Mouse (Mus musculus) kidney, adult 9 months (tissue): ENCODE measurements around the gene Cdh18.
"Not testable (repeated sequence)": the region's sequence is repeated elsewhere in the genome, so short reads cannot be mapped to it uniquely, and the experiment has no call there.

Experiments
- DNase-seq: peaks from one replicate; pipeline ENCODE4 v3.0.0; 2022

Gene Cdh18

DNA sequence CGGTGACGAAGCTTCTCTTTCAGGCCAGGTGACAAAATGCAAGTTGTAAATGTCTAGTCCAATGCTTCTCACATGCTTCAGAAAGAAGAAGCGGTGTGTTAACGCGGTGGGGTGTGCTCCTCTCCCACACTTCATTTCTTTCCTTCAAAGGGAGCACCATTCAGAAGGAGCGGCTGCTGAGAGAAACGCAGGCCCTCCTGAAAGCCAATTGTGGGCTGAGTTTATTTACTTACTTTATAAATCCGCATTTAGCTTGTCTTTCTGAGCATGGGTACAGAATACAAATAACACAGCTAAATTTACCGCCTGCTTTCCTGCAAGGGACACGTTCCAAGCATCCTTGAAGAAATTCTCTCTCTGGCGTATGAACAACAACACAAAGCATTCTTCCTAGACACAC, 420.6 kb downstream of the Cdh18 start:
- no peak for DNase-seq

DNA sequence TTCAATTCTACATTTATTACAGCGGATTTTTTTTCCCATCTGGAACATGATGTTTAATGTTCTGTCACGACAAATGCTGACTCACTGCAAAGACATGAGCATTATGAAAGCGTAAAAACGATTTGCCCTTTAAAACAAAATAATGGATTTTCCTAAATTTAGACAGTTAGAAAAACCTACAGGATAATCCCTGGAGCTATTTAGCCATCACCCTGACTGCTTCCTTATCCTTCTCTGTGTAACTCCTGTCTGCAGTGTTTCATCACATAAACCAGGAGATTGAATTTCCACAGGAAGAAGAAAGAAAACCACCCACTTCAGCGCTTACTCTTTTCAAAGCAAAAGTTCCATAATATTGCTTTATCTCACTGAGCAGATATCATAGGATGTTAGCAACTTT, 431.3 kb downstream of the Cdh18 start:
- no peak for DNase-seq

DNA sequence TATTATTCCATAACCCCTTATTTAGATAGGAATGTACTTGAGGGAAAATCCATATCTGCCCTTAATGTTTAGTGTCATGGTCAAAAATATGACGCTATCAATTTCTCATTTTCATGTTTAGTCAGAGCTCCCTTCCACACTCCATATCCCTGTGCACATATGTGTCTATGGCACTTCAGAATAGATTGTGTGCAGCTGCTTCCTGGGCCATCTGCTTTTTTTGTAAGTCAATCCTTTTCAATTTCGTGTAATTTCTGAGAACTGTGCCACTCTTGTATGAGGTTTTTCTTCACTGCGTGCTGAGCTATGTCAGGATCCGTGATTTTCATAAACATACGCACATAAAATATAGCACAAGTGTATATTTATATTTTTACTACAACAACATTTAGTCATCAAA, 435.8 kb downstream of the Cdh18 start:
- no peak for DNase-seq

DNA sequence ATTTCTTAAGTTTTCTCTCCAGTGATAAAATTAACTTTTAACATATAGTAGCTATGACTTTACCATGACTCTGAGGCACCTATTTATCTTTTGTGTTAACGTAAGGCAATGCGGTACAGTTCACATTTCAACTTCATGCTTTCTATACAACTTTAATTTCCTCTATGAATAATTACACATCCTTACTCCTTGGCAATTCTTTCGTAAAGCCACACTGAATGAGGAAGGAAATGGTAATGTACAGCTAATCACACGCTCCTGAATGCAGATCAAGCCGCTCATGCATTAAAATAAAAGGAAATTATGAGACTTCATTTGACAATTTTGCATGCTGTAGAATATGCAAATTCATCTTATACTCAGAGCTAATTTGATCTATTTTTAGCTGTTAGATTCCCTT, 467.9 kb downstream of the Cdh18 start:
- no peak for DNase-seq

DNA sequence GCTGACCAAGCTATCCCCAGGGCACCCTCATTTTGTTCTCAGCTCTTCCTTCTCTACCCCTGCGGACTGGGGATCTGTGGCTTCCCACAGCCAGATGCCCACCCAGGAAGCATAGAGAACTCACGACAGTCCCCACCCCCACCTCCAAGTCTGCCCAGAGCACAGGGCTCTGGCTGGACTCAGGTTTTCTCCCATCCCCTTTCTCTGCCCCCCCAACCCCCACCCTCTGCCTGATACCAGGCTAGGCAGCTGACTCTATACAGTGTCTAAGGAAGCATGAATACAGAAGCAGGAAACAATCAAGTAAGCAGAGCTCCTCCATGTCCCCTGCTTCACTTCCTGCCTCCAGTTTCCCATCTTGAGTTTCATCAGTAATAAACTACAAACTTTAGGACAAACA, 472.3 kb downstream of the Cdh18 start:
- DNase-seq = no peak

DNA sequence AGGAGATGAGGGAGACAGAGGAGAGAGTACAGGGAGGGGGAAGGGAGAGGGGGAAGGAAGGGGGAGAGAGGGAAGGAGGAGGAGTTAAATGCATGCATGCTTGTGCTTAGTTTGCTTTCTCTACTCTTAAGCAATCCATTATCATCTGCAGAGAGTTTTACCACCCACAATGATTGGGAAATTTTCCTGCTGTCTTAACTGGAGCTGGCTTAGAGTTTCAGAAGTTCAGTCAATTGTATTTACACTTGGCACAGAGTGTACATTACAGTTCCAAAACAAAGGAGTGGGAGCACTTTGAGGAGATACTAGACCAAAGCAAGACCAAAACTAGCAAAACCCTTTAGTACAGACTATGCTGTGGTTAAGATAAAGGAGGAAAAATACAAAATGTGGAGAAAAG, 473.8 kb downstream of the Cdh18 start:
- no peak for DNase-seq

DNA sequence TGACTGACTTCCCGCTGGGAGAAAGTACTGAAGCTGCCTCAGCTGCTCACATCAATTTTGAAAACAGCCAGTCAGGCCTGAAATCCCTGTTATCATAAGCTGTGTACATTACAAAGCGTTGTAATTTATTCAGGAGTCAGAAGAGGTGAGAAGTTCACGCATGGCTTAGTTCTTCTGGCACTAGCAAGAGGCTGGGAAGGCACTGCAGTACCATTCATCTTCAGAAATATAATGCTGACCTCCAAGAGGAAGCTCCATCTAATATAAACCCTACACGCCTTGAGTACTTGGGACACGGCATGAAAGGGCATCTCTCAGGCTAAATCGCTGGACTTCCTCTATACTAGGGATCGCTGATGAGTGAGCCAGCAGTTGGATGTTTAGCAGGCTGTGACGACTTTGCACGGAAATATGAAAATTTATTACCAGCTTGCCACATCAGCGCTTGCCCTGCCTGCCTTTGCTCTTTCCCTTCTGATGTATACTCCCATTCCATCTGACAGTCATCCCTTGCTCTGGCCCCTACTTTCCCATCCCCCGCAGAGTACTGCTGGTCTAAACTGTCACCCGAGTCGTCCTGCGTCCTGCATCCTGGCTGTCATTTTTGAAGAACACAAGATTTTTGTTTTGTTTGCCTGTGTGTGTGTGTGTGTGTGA, 486.9 kb downstream of the Cdh18 start:
- DNase-seq = no peak

DNA sequence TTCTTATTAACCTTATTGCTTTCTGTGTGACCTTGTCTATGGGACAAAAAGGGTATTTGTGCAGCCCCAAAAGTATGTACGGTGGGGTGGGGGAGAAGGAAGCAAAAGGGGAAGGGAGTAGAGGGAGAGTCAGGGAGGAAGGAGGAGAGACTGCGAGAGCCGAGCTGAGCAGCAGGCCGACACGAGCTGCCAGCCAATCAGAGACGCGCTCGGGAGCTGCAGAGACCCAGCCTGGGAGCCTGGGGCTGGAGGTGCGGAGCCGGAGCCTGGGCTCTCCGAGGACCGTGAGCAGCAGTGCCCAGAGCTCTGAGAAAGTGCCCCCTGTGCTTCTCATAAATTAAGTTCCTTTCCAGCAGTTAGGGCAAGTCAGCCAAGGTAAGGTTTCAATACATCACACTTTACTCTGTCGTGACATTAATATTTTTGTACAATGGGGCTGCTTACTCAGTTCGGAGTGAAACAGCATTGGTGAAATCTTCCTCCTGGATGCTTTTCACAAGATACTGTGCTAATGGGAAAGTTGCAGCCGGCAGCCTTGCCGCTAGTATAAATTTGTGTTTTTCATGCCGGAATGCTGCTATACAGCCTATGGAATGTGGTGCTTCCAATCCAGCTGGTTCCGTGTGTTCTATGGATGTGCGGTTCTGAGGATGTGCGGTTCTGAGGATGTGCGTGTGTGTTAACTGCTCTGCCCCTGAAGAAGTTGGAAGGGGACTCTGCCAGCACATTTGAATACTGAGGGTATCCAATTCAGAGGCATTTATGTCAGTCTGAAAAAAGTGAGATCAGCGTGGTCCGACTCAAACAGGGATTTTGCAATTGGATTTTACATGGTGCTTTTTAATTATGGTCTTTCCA, 487.6 kb downstream of the Cdh18 start:
- no peak for DNase-seq

DNA sequence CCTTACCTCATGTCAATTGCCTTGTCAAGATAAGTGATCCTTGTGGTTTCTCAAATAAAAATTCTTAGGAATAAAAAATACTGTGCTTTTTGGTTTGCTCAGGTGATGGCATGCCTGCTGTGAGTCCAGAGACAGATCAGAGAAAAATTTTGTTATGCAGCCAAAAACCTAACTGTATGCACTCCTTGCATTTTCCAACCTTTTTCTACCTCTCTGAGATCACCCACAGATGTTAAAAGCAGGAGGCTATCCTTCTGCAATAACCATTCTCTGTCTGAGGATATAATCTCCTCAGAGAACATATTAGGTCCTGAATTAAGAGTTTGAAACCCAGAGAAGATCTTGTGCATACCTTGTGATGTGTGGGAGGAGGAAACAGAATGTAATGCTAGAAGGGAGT, 488.7 kb downstream of the Cdh18 start:
- DNase-seq = no peak

DNA sequence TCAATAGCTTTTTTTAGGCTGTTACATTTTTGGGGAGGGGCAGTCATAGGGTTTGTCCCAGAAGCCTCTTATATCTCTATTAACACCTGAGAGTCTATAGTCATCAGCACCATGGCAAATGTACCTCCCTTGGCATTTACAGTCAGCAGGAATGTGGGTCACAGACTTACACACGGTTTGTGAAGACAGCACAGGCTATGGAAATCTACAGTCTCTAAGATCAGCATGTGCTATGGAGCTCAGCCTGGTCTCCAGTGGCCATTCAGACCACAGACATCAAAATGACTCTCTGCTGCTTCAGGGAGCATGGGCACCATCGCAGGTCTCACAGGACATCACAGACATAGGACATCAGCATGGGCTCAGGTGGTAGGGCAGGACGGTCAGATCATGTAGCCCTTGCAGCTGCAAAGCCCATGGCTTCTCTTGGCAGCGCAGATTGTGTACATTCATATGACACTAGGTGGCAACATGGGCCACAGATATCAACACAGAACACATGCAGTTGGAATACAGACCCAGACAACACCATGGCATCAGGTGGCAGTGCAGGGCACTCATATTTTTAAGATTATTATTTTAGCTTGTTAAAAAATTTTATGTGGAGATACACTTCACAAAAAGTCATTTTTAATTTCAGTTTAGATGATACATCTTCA, 497.4 kb downstream of the Cdh18 start:
- no peak for DNase-seq

DNA sequence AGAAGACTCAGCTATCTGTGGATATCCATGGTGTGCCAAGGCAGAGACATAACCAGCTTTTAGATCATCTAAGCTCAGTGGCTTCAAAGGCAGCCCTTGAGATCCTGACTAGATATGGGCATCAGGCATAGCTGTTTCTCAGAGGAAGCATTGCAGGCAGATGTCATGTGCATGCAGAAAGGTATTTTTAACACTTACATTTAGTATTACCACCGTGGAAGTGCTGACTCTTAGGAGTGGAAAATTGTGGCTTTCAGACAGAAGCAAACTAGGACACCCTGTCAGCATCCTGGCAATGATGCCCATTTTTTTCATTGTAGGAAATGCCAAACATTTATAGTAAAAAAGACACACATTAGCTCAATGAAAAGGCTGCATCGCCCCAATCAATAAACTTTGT, 503.2 kb downstream of the Cdh18 start:
- no peak for DNase-seq

DNA sequence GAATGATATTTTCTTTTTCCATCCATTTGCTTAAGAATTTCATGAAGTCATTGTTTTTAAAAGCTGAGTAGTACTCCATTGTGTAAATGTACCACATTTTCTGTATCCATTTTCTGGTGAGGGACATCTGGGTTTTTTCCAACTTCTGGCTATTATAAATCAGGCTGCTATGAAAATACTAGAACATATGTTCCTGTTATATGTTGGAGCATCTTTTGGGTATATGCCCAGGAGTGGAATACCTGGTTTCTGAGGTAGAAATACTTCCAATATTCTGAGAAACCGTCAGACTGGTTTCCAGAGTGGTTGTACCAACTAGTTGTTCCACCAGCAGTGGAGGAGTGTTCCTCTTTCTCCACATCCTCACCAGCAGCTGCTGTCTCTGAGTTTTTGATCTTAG, 536.5 kb downstream of the Cdh18 start:
- DNase-seq = not testable (repeated sequence)

DNA sequence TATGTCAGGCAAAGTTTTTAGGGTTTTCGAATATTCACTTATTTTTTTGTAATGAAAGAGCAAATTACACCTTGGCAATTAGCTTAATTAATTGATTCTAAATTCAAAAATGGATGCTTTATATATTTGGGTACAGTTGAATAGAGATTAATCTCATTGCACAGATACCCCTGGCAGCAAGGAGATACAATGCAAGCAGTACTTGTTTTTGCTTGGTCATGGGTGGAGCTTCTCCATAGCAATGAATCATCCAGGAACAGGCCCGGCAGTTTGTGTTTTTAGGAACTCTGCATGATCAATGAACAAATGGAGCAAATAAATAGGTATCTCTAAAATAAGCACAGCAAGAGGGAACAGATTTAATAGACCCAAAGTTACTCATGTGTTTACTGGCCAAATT, 538.7 kb downstream of the Cdh18 start:
- no peak for DNase-seq

DNA sequence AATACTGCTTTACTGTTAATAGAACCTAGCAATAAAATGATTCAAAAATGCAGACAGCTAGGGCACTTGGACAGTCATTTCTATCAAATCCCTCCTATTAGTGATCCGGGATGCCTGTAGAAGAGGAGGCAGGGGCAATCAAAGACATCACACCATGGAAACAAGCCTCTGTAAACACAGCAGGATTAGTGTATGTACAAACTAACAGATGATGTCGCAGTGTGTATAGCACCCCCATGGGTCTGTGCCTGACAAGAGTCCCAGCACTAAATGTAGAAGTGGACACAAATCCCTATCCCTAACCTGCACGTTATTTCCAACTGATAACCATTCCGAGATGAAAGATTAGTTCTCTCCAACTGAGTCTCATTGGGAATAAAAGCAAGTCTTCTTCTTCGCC, 547.8 kb downstream of the Cdh18 start:
- no peak for DNase-seq

DNA sequence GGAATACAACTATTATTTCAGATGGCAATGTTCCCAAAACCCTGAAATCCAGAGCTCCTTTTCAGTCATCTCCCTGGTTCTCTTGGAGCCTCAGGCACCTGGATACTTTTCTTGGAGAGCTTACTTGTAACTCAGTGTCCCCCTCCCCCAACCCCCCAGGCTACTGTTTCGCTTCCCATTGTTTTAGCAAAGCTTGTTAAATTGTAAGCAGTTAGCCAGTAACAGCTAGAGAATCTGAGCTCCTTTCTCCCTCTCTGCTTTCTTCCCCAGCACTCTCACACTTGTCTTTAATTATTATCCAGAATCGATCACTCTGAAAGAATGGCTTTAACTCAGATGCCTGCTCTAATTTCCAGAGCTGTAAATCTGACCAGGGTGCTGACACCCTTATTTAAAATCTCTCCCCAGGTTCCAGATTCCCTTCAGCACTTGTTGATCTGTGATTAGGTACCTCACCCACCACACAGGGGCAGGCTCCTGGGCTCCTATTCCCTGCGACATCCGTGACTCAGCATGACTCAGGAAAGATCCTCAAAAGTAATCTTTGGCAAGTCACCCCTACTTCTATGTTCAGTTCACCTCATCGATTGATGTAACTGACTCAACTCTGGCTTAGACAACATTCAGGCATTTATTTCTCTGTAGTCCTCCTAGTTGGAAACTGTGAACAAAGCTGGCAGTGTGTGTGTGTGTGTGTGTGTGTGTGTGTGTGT, 556.0 kb downstream of the Cdh18 start:
- DNase-seq = no peak

DNA sequence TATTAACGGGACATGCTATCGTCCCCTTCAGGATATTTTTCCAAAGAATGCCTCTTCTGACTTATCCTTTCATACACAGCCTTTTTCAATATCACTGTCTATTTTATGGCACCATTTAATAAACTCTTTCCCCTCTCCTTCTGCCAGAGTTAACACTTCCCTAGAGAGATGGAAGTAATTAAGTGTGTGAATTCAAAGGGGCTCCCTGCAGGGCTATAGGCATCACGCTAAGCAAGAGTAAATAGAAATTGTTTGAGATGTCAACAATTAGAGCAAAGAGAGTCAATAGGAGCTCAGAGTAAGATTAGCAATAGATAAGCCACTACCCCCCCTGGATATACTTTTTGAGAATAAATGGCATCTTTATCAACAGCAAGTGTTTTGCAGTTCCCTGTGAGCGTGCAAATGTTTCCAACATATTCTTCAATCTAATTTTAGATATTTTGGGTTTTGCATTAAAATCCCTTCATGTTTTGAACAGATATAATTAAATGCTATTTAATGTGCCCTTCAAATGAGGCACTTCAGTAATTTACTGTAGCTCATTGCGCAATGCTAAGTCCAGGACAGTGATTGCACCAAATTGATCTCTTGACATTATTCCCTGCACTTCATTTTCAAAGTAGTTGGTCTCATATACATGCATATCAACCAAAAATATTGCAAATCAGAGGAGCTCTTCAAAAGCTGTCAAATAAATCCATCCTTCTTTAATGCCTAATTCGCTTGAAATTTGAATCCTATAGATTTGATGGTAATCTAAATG, 586.3 kb downstream of the Cdh18 start:
- no peak for DNase-seq

DNA sequence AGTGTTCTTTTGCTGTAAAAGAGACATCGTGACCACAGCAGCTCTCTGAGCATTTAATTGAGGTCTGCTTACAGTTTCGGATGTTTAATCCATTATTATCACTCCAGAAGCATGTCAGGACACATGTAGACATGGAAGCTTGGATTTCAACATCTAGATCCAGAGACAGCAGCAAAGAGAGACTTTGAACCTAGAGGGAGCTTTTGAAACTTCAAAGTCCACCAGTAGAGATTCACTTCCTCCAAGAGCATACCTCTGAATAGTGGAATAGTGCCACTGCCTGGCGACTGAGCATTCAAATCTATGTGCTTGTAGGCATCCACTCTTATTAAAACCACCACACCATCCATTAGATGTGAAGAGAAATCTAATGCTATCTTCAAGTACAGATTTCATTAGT, 588.1 kb downstream of the Cdh18 start:
- DNase-seq = no peak

DNA sequence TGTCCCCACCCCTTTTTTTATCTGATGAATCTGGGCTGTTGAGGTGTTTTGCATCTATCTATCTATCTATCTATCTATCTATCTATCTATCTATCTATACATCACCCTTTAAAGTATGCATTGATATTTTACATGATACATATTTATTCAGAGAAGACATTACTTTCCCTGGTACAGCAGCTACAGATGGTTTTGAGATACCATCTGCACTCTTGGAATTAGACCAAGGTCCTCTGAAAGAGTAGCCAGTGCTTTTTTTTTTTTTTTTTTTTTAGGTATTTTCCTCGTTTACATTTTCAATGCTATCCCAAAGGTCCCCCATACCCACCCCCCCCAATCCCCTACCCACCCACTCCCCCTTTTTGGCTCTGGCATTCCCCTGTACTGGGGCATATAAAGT, 594.1 kb downstream of the Cdh18 start:
- not testable (repeated sequence) for DNase-seq

DNA sequence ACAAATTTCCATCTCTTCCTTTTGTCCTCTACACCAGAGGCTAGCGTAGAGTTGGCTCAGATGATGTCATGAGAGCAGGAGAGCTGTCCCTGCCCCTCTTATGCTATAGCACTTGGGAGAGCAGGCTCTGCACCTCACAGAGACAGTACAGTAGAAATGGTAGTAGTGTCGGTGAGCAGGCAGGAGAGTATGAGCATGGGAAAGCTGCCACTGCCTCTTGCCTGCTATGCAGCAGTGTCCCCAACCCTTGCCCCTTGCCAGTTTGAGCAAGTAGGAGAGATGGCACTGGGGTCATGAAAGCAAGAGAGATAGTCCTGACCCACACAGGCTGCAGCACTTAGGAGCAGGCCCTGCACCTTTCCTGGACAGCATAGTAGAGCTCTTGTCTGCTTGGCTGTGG, 607.1 kb downstream of the Cdh18 start:
- DNase-seq = no peak

DNA sequence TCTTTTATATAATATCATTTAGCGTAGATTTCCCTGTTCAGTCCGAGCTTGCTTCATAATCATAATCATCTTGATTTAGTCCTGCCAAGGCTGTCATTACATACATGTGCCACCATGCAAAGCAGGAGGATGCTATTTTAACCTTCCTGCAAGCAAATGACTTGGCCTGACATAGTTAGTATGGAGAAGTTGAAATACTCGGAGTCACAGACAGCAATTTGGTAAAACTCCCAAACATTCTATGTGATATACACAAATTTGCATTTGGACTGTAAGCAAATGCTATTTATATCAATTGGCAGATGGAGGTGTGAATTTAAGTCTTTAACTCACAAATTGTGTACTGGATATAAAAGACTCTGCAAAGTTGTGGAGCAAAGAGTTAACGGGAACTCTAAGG, 616.0 kb downstream of the Cdh18 start:
- DNase-seq = no peak

DNA sequence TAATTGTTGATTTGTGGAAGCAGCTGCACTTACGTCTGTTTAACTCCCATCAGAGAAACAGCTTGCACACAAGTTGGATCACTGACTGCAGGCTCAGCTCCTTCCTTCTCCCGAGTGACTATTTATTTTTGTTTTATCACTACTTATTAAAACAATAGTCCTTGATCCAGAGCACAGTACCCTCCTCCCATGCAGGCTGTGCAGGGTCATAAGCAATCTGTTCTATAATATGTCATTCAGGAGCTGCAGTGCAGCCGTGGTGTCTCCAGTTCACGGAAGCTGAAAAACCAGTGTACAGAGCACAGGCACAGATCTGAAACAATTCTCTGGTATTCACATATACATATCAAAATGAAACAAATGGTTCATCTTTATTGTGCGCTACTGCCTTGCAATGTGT, 625.8 kb downstream of the Cdh18 start:
- DNase-seq = no peak

DNA sequence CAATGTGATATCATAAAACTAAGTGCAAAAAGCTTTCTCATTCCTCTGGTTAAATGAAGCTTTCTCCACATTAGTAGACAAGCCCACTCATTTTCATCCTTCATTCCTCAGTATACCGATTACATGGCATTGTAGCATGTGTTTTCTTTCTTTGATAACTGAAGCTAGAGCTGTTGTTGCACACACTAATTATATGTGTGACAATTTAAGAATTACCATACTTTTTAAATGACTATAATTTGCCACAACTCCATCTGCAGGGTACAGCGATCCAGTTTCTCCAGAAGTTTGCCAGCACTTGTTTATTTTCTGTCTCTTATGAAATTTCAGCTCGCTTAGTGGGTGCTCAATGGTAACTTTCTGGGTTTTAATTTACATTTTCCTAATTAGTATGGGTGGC, 663.2 kb downstream of the Cdh18 start:
- no peak for DNase-seq

DNA sequence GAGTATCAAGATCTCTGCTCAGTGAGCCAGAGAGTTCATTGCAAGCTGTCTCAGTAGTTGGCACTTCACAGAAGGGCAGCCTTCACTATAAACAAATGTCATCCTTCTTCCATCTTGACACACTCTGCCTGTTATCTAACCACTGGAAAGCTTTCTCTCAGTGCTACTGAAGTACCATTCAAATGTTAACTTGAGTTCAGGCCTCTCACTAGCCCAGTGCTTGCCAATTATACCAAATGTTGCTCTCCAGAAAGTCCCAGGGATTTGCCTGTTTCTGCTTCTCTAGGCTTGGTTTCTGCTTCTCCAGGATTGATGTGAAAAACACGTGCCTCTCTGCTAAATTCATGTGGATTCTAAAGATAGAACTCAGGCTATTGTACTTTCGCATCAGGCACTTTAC, 681.8 kb downstream of the Cdh18 start:
- no peak for DNase-seq
